Mouse (Mus musculus): ENCODE data around the gene Srcap. TPM values are rescaled to one million over a fixed set of nuclear protein-coding genes. Genes with fewer than 3 reads are reported as not detected.

Gene Srcap
- polyA plus RNA-seq, 2 experiments, result 21.4 to 44.1 TPM

GRCm38 (mm10) chr7:127511241-127511640 is 542 bp upstream of the Srcap start:
- ATAC-seq (ENCODE audit: low FRiP score, low read depth), result no peak
- peak; percentile 5 for DNase-seq (ENCODE audit: low spot score)
- 0 out of 2 replicates have a peak, but pooled peaks cover 5% of the 10 kb centered on the region for H3K4me1 ChIP-seq (ENCODE audit: control insufficient read depth, insufficient read depth, low read length)
- peak overlapping the region; percentile 99 for H3K27ac ChIP-seq (replicated peaks; ENCODE audit: low read depth, low read length)
- H3K4me2 ChIP-seq (replicated peaks; ENCODE audit: low read depth, low read length, severe bottlenecking), result peak overlapping the region; percentile 50
- H3K27me3 ChIP-seq (ENCODE audit: control insufficient read depth, insufficient read depth, low read length), result no peaks in the 10 kb centered on the region
- peak overlapping the region; percentile 78 for H3K4me3 ChIP-seq (replicated peaks; ENCODE audit: low read length)
- H3K9ac ChIP-seq (ENCODE audit: low read depth, low read length, severe bottlenecking), result peak overlapping the region; percentile 95; the same call in 1 of the 2 replicates
- peaks cover 20% of the 10 kb centered on the region for H3K36me3 ChIP-seq (ENCODE audit: control insufficient read depth, insufficient read depth, low read length)
- no peak for TF ChIP-seq POLR2A (IDR thresholded peaks at IDR 0.05; ENCODE audit: borderline replicate concordance, extremely low read depth, insufficient read depth, insufficient read length)
- 32% methylated on average over 8 of the region's 8 CpGs for WGBS
- H3K9me3 ChIP-seq (ENCODE audit: control insufficient read depth, low read length), result no peaks in the 10 kb centered on the region

DNA sequence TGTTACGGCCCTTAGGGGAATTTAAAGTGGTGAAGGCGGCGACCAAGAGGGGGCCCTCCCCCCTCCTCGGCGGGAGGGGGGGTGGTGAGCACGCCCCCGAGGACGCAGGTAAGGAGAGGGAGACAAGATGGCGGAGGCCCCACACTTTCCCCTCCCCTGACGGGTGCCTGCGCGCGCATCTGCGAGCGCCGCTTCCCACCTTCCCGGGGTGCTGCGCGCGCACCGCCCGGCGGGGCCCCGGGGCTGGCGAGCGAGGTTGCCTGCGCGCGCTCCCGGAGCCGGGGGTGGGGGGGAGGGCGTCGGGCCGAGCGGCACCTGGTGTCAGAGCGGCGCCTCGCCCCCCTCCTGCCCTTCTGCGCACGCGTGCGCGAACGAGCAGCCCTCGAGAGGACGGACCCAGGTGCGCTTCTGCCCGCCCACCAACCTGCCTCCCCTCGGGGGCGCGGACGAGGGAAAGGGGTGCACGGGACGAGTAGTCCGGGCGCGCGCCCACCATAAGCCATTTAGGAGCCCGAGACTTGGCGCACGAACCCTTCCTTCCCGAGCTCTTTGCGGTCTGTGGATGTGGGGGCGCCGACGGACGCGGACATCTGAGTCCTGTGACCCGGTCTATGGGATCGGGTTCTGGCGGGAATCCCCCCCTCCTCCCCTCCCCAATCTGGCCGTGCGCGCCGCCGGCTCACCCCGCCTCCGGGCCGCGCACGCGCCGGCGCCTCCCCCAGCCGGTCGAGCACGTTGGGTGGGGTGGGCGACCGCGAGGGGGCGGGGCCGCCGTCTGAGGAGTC is 640 bp downstream of the Srcap start:
- 1% methylated on average over 15 of the region's 93 CpGs for WGBS
- Histone ChIP-seq H3K27ac (replicated peaks; ENCODE audit: low read depth, low read length) (peak overlapping the region; percentile 99), H3K4me3 (replicated peaks; ENCODE audit: low read length) (peak overlapping the region; percentile 78), H3K9me3 (ENCODE audit: control insufficient read depth, low read length) (no peaks in the 10 kb centered on the region), H3K36me3 (ENCODE audit: control insufficient read depth, insufficient read depth, low read length) (peaks cover 31% of the 10 kb centered on the region), H3K9ac (ENCODE audit: low read depth, low read length, severe bottlenecking) (peak overlapping the region; percentile 95), H3K27me3 (ENCODE audit: control insufficient read depth, insufficient read depth, low read length) (no peaks in the 10 kb centered on the region), H3K4me1 (ENCODE audit: control insufficient read depth, insufficient read depth, low read length) (0 out of 2 replicates have a peak, but pooled peaks cover 5% of the 10 kb centered on the region), H3K4me2 (replicated peaks; ENCODE audit: low read depth, low read length, severe bottlenecking) (peak overlapping the region; percentile 58)
- peak; percentile 88 for ATAC-seq (ENCODE audit: low FRiP score, low read depth)
- TF ChIP-seq POLR2A (IDR thresholded peaks at IDR 0.05; ENCODE audit: borderline replicate concordance, extremely low read depth, insufficient read depth, insufficient read length), result 0 out of 2 replicates have a peak, but pooled peaks have one; percentile 11
- peak; percentile 94 for DNase-seq (ENCODE audit: low spot score)

DNA sequence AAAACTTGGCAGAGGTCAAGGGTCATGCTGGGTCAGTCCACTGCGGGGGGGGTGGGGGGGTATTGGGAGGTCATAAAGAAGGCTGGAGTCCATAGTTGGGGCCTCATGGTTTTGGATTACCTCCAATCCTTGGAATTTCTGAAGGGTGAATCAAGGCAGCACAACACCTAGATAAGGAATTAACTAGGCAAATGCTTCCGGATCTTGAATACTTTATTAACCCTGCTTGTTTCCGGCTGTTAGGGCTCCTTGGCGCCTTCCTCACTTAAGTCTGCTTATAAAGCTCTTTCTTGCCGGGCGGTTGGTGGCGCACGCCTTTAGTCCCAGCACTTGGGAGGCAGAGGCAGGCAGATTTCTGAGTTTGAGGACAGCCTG is 1.2 kb downstream of the Srcap start:
- H3K27ac ChIP-seq (replicated peaks; ENCODE audit: low read depth, low read length), result no peak overlapping the region
- no peak for ATAC-seq (ENCODE audit: low FRiP score, low read depth)
- peaks cover 36% of the 10 kb centered on the region for H3K36me3 ChIP-seq (ENCODE audit: control insufficient read depth, insufficient read depth, low read length)
- DNase-seq (ENCODE audit: low spot score), result no peak
- no peaks in the 10 kb centered on the region for H3K27me3 ChIP-seq (ENCODE audit: control insufficient read depth, insufficient read depth, low read length)
- H3K4me1 ChIP-seq (ENCODE audit: control insufficient read depth, insufficient read depth, low read length), result 0 out of 2 replicates have a peak, but pooled peaks cover 5% of the 10 kb centered on the region
- no peaks in the 10 kb centered on the region for H3K9me3 ChIP-seq (ENCODE audit: control insufficient read depth, low read length)
- peak overlapping the region; percentile 78 for H3K4me3 ChIP-seq (replicated peaks; ENCODE audit: low read length)
- TF ChIP-seq POLR2A (IDR thresholded peaks at IDR 0.05; ENCODE audit: borderline replicate concordance, extremely low read depth, insufficient read depth, insufficient read length), result no peak
- peak overlapping the region; percentile 58 for H3K4me2 ChIP-seq (replicated peaks; ENCODE audit: low read depth, low read length, severe bottlenecking)
- 31% methylated on average over 8 of the region's 8 CpGs for WGBS
- H3K9ac ChIP-seq (ENCODE audit: low read depth, low read length, severe bottlenecking), result peak overlapping the region; percentile 95

DNA sequence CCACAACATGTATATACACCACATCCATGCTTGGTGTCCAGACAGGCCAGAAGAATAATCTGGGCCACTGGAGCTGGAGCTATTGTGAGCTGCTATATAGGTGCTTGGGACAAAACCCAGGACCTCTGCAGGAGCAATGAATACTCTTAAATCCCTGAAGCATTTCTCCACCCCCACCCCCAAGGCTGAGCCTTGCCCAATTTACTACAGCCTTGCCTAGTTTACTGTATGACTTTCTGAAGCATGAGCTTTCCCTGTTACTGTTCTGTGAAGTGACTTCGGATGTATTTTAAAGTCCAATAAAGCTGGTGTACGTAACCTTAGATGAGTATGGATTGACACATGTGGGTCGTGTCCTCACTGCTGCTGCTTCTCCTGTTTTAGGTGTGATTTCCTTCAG is 2.0 kb downstream of the Srcap start:
- no peak for DNase-seq (ENCODE audit: low spot score)
- 63% methylated on average over 3 of the region's 3 CpGs for WGBS
- ATAC-seq (ENCODE audit: low FRiP score, low read depth), result no peak
- Histone ChIP-seq H3K36me3 (ENCODE audit: control insufficient read depth, insufficient read depth, low read length) (peaks cover 42% of the 10 kb centered on the region), H3K27me3 (ENCODE audit: control insufficient read depth, insufficient read depth, low read length) (no peaks in the 10 kb centered on the region), H3K9ac (ENCODE audit: low read depth, low read length, severe bottlenecking) (no peak overlapping the region), H3K4me2 (replicated peaks; ENCODE audit: low read depth, low read length, severe bottlenecking) (peak overlapping the region; percentile 58; the same call in 1 of the 2 replicates), H3K4me1 (ENCODE audit: control insufficient read depth, insufficient read depth, low read length) (0 out of 2 replicates have a peak, but pooled peaks cover 5% of the 10 kb centered on the region), H3K4me3 (replicated peaks; ENCODE audit: low read length) (peak overlapping the region; percentile 78), H3K27ac (replicated peaks; ENCODE audit: low read depth, low read length) (no peak overlapping the region), H3K9me3 (ENCODE audit: control insufficient read depth, low read length) (no peaks in the 10 kb centered on the region)
- no peak for TF ChIP-seq POLR2A (IDR thresholded peaks at IDR 0.05; ENCODE audit: borderline replicate concordance, extremely low read depth, insufficient read depth, insufficient read length)

DNA sequence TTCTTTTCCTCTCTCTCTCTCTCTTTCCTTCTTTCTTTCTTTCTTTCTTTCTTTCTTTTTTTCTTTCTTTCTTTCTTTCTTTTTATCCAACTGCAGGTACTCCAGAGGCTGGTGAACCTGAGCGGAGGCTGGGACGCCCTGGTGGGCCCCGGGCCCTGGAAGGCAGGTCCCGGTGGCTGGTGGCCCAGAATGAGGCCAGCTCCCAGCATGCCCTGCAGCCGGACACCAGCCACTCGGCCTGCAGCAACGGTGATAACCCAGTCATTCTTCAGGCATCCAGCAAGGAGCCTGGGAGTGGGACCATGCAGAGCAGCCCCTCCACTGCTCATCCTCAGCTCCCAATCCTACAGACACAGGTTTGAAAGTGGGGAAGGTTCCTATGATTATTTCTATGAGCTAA is 4.1 kb downstream of the Srcap start:
- no peak for ATAC-seq (ENCODE audit: low FRiP score, low read depth)
- Histone ChIP-seq H3K4me2 (replicated peaks; ENCODE audit: low read depth, low read length, severe bottlenecking) (no peak overlapping the region), H3K27ac (replicated peaks; ENCODE audit: low read depth, low read length) (no peak overlapping the region), H3K4me3 (replicated peaks; ENCODE audit: low read length) (no peak overlapping the region), H3K4me1 (ENCODE audit: control insufficient read depth, insufficient read depth, low read length) (0 out of 2 replicates have a peak, but pooled peaks cover 5% of the 10 kb centered on the region), H3K27me3 (ENCODE audit: control insufficient read depth, insufficient read depth, low read length) (no peaks in the 10 kb centered on the region), H3K9ac (ENCODE audit: low read depth, low read length, severe bottlenecking) (no peak overlapping the region), H3K36me3 (ENCODE audit: control insufficient read depth, insufficient read depth, low read length) (peaks cover 57% of the 10 kb centered on the region), H3K9me3 (ENCODE audit: control insufficient read depth, low read length) (no peaks in the 10 kb centered on the region)
- WGBS, result 91% methylated on average over 7 of the region's 7 CpGs
- TF ChIP-seq POLR2A (IDR thresholded peaks at IDR 0.05; ENCODE audit: borderline replicate concordance, extremely low read depth, insufficient read depth, insufficient read length), result no peak
- no peak for DNase-seq (ENCODE audit: low spot score)

All from limb, embryonic 14.5 days (tissue).